Mouse (Mus musculus) mammary gland, adult 2 months (tissue): ENCODE data around the gene Krt33b. TPM values are rescaled to one million over a fixed set of nuclear protein-coding genes. Genes with fewer than 3 reads are reported as not detected.

Experiments used
- polyA plus RNA-seq: library from polyadenylated mRNA; depleted of rRNA; stranded (reverse); fragments of >200 nt; gene quantifications from 2 replicates; pipeline ENCODE4 v1.2.3, GENCODE M21; 2012; ENCODE audit warnings: low replicate concordance; rRNA removed

Gene Krt33b
- not detected in 2 replicates for polyA plus RNA-seq

DNA sequence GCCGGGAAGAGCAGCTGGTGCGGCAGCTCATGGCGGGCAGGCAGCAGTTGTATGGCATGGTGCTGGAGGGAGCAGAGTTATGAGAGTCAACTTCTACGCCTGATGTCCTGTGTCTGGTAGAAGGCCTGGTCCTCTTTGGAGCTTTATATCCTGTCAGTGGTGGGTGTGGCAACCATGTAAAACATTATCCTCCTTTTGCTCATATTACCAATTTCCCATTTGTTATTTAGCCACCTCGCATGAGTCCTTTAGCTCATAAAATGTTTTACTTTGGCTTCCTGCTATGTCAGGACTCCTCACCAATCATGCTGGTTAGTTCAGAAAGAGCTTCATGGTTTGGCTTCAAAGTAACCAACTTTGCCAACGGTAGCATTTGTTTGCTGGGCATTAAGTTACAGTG, at the start of gene Krt33b:
Krt33b (minus strand) TSS at position 101 of the 400 bp plus-strand sequence.

DNA sequence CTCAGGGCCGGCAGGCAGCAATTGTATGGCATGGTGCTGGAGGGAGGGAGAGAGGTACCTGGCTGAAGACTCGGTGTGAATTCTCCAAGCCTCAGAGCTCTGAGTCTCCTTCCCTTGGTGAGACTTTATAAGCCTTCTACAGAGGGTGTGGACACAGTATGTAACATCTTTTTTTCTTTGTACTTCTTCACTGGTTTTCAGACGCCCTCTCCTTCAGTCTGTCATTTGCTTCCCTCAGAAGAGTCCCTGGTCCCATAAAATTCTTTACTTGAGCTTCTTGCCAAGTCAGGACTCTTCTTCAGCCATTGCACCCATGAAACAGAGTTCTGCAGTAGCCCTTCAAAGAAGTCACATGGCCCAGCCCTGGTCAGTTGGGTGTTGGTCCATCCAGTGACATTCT, 20.8 kb upstream of the Krt33b start, which contains the start of gene Krt31:
Krt31 (minus strand) TSS at position 101 of the 400 bp plus-strand sequence.

DNA sequence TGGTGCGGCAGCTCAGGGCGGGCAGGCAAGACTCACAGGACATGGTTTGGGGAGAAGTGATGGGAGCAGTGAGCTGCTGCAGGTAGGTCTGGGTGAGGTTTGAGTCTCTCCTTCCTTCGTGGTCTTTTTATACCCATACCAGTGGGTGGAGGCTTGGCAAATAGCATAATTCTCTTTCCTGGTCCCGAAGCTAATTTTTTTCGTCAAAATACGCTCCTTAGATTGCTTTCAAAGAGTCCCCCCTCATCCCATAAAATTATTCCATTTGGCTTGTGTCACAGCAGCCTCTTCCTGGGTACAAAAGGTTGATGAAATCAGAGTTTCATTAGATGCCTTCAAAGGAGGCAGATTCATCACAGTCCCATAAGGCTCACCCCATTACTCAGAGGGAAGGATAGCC, 11.8 kb upstream of the Krt33b start, which contains the start of gene Krt34:
Krt34 (minus strand) TSS at position 101 of the 400 bp plus-strand sequence.

DNA sequence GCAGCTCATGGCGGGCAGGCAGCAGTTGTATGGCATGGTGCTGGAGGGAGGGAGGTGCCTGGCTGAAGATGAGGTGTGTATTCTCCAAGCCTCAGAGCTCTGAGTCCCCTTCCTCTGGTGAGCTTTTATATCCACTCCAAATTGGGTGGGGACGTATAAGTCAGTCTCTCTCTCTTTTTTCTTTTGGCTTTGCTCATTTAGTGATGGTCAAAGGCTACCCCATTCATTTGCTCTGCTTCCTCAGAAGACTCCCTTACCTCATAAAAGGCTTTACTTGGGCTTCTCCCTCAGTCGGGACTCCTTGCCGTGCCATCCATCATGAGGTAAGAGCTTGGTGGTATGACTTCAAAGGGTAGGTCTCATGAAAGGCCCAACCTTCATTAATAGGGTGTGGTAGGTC, 13.6 kb downstream of the Krt33b start, which contains the start of gene Krt33a:
Krt33a (minus strand) TSS at position 101 of the 400 bp plus-strand sequence.

DNA sequence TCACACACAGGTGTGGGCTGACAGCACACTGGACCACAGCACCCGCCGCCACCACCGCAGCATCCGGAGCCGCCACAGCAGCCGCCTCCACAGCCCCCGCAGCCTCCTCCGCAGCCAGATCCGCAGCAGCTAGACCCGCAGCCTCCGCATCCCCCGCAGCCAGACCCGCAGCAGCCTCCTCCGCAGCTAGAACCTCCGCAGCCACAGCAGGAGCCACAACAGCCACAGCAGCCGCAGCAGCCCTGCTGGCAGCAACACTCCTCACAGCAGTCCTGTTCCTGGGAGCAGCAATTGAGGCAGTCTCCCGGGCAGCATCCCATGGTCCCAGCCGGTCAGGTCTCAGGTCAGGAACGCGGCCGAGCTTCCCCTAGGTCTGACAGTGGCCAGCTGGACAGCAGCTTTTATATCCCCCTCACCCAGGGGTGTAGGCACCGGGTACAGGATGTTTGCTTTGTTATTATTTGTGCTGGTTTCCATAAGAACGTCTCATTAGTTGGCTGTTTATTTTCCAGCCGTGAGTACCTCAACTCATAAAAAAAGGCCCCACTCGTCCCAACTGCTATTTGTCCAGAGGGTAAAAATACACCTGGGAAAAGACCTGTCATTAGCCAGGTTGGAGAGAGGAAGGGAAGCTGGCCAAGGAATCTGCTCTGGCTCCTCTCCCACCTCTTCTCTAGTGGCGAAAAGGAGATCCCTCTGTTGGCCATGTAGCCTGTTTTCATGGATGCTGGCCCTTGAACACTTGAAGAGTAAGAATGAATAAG, 35.9 kb downstream of the Krt33b start, which contains the start of gene Krtap17-1:
Krtap17-1 (minus strand) TSS at position 375 of the 764 bp plus-strand sequence.

DNA sequence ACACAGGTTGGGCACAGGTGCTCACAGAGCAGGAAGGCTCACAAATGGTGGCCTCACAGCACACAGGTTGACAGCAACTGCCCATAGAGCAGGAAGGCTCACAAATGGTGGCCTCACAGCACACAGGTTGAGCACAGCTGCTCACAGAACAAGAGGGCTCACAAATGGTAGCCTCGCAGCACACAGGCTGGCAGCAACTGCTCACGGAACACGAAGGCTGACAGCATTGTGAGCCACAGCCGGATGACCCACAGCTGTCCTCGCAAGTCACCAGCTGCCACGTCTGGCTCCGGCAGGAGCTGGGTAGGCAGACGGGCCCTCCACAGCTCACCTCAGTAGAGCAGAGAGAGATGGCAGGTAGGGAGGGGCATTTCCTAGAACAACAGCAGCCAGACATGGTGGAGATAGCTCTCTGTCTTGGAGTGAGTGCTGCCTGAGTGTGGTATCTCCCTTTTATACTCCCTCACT, 43.5 kb downstream of the Krt33b start, which contains the start of gene Krtap16-1:
Krtap16-1 (minus strand) TSS at position 418 of the 468 bp plus-strand sequence.

DNA sequence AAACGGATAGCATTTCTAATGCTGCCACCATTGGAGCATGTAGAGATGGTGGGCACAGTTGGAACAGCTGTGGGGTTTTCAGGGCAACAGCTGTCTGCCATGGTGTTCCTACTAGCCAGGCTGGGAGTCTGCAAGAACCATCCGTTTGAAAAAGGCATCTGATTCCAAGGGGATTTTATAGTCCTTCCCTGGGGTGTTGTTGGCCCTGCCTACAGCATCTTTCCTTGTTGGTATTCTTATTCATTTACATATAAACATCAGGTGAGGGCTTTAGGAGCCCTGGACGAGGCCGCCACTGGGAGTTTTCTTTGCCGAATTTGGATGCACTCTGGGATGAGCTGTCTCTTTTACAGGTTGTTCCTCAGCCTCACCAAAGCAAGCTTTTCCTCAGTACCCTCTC, 50.7 kb downstream of the Krt33b start, which contains the start of gene Krtap29-1:
Krtap29-1 (minus strand) TSS at position 101 of the 400 bp plus-strand sequence.

Other genes starting within 250 kb of the Krt33b start
- gene Krtap4-8, start 249.2 kb downstream of the Krt33b start, polyA plus RNA-seq = not detected in 2 replicates
- not detected in 2 replicates for gene Krtap4-9, start 244.7 kb downstream of the Krt33b start, polyA plus RNA-seq
- gene Gm11596, start 236.4 kb downstream of the Krt33b start, polyA plus RNA-seq = not detected in 2 replicates
- not detected in 2 replicates for gene Gm11569, start 230.9 kb downstream of the Krt33b start, polyA plus RNA-seq
- not detected in 2 replicates for gene Gm11554, start 225.4 kb downstream of the Krt33b start, polyA plus RNA-seq
- gene Krtap4-13, start 220.0 kb downstream of the Krt33b start, polyA plus RNA-seq = not detected in 2 replicates
- gene Gm11564, start 214.2 kb downstream of the Krt33b start, polyA plus RNA-seq = not detected in 2 replicates
- not detected in 2 replicates for gene 2300003K06Rik, start 191.8 kb downstream of the Krt33b start, polyA plus RNA-seq
- not detected in 2 replicates for gene Krtap4-16, start 178.3 kb downstream of the Krt33b start, polyA plus RNA-seq
- gene Gm11568, start 172.0 kb downstream of the Krt33b start, polyA plus RNA-seq = not detected in 2 replicates
- gene Gm11559, start 165.4 kb downstream of the Krt33b start, polyA plus RNA-seq = not detected in 2 replicates
- gene Krtap9-1, start 156.5 kb downstream of the Krt33b start, polyA plus RNA-seq = not detected in 2 replicates
- not detected in 2 replicates for gene Gm11567, start 150.7 kb downstream of the Krt33b start, polyA plus RNA-seq
- not detected in 2 replicates for gene Krtap31-1, start 121.9 kb downstream of the Krt33b start, polyA plus RNA-seq
- not detected in 2 replicates for gene Gm11565, start 115.1 kb downstream of the Krt33b start, polyA plus RNA-seq
- gene Krtap31-2, start 93.6 kb downstream of the Krt33b start, polyA plus RNA-seq = not detected in 2 replicates
- not detected in 2 replicates for gene Krtap9-5, start 81.4 kb downstream of the Krt33b start, polyA plus RNA-seq
- gene Krtap29-1, start 50.8 kb downstream of the Krt33b start, polyA plus RNA-seq = not detected in 2 replicates
- not detected in 2 replicates for gene Krtap16-1, start 43.3 kb downstream of the Krt33b start, polyA plus RNA-seq
- not detected in 2 replicates for gene Krtap17-1, start 35.9 kb downstream of the Krt33b start, polyA plus RNA-seq
- gene Krt33a, start 13.7 kb downstream of the Krt33b start, polyA plus RNA-seq = not detected in 2 replicates
- not detected in 2 replicates for gene Krt34, start 11.7 kb upstream of the Krt33b start, polyA plus RNA-seq
- gene Krt31, start 20.7 kb upstream of the Krt33b start, polyA plus RNA-seq = 0.08 and 0.16 TPM in 2 replicates
- 0.63 TPM in 1 of 2 replicates, not detected in the other for gene Krt32, start 58.4 kb upstream of the Krt33b start, polyA plus RNA-seq
- 0.07 TPM in 1 of 2 replicates, not detected in the other for gene Krt35, start 66.4 kb upstream of the Krt33b start, polyA plus RNA-seq
- 5.7 and 5.8 TPM in 2 replicates for gene Krt36, start 75.8 kb upstream of the Krt33b start, polyA plus RNA-seq
- not detected in 2 replicates for gene Krt13, start 91.7 kb upstream of the Krt33b start, polyA plus RNA-seq
- gene Krt15, start 106.1 kb upstream of the Krt33b start, polyA plus RNA-seq = 5.5 and 33.6 TPM in 2 replicates
- 521 and 718 TPM in 2 replicates for gene Krt19, start 118.8 kb upstream of the Krt33b start, polyA plus RNA-seq
- not detected in 2 replicates for gene Krt9, start 163.4 kb upstream of the Krt33b start, polyA plus RNA-seq
- 52.1 and 78.7 TPM in 2 replicates for gene Krt14, start 177.7 kb upstream of the Krt33b start, polyA plus RNA-seq
- gene Krt16, start 219.0 kb upstream of the Krt33b start, polyA plus RNA-seq = not detected in 2 replicates
- gene Krt17, start 231.2 kb upstream of the Krt33b start, polyA plus RNA-seq = 34.7 and 41.4 TPM in 2 replicates
- 0.07 and 0.12 TPM in 2 replicates for gene Krt42, start 240.0 kb upstream of the Krt33b start, polyA plus RNA-seq